Mouse (Mus musculus): ENCODE data around the gene Psma4. TPM values are rescaled to one million over a fixed set of nuclear protein-coding genes. Genes with fewer than 3 reads are reported as not detected.

The Psma4 gene
- total RNA-seq, 2 experiments from 2014 or later, result 158 to 161 TPM

DNA sequence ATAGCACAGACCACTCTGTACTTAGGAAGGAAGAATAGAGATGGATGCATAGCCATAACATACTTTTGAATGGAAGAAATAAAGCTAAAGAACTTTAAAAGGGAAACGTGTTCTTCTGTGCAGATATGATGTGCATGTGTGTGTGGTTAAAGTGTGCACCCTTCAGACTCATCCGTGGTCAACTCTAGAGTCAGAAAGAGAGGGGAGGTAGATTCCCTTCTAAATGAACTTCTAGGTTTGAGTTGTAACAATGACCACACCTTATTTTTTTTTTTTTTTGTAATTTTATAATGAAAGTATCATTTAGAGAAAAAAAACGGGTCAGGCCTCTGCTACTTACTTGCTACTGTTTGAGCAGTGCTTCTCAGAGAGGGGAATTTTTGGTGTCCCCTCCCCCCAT is 39.8 kb downstream of the Psma4 start:
- DNase-seq, result no peak

GRCm38 (mm10) chr9:54994381-54994780 is 43.8 kb downstream of the Psma4 start:
- DNase-seq, result no peak

DNA sequence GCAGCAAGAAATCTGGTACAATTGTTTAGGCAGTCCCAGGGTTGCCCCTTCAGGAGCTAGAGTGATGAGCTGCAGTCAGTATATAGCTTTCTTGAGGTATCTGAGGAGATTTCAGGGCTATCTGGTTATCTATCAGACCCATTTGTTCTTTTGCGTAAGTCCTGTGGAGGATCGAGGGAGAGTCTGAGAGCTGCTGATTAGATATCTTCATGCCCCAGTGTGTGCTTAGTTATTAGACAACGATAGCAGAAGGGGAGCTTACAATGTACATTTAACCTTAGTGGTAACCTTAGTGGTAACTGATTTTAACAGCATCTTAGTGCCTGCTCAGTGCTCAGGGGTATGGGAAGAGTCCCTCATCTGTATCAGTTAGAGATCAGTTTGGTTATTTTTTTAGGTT is 45.1 kb downstream of the Psma4 start:
- DNase-seq, result no peak

DNA sequence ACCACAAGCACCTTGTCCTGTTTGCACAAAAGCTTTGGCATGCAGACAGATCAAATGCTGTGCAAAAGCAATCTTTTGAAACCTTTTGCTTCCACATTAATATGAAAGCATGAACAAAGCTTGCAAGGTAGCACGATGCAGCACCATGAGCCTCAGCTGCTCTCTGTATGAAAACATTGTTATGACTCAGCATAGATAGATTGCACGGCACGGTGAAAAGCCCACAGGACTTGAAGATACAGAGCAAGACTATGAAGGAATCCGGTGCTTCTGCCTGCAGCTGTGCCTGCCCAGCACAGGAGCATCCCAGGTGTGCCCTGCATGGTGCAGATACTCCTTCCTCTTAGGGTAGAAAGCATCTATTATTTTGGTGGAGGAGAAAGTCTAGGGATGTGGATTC is 53.0 kb downstream of the Psma4 start:
- no peak for DNase-seq

Other genes with a start within 250 kb of the Psma4 start
- 10 to 100 TPM; 47.1 to 49.9 TPM for gene Wdr61, start 216.3 kb upstream of the Psma4 start, total RNA-seq (2021)
- gene Crabp1, start 186.0 kb upstream of the Psma4 start, total RNA-seq (2021), result under 1 TPM in 1 of 2 experiments, not detected in 1; 0.45 TPM
- 10 to 100 TPM; 47.3 to 48.2 TPM for gene Ireb2, start 87.0 kb upstream of the Psma4 start, total RNA-seq (2021)
- gene Hykk, start 33.5 kb upstream of the Psma4 start, total RNA-seq (2021), result 1 to 10 TPM; 1.9 to 2.2 TPM
- not detected for gene AY074887, start 208 bp downstream of the Psma4 start, total RNA-seq (2021)
- not detected for gene Chrna5, start 30.1 kb downstream of the Psma4 start, total RNA-seq (2021)
- under 1 TPM; 0.07 to 0.12 TPM for gene Chrna3, start 75.8 kb downstream of the Psma4 start, total RNA-seq (2021)
- gene Chrnb4, start 98.0 kb downstream of the Psma4 start, total RNA-seq (2021), result under 1 TPM in 1 of 2 experiments, not detected in 1; 0.09 TPM
- 10 to 100 TPM; 29.2 to 31.4 TPM for gene Ube2q2, start 198.1 kb downstream of the Psma4 start, total RNA-seq (2021)

Measured in heart, postnatal 4 days (tissue).